Mouse (Mus musculus) brain, embryonic 14.5 days (tissue): ENCODE results near the gene Tmem114.

Source experiments
- CTCF ChIP-seq: fragments of 200-500 bp; IDR thresholded peaks from 2 replicates; pipeline ENCODE4 v1.5.1; 2012; ENCODE audit warnings: inconsistent platforms, mild to moderate bottlenecking, moderate library complexity, borderline replicate concordance; ENCODE audit not compliant: insufficient read depth, insufficient read length; ENCODE audit errors: extremely low read depth
- POLR2A ChIP-seq: fragments of 200-500 bp; IDR thresholded peaks from 2 replicates; pipeline ENCODE4 v1.6.1; 2012; ENCODE audit warnings: mild to moderate bottlenecking, inconsistent platforms, borderline replicate concordance; ENCODE audit not compliant: poor library complexity, insufficient read depth, insufficient read length, severe bottlenecking; ENCODE audit errors: extremely low read depth

GRCm38 (mm10) chr16:8453301-8453700, 28.4 kb upstream of the Tmem114 start:
- TF ChIP-seq POLR2A = no peak
- no peak for TF ChIP-seq CTCF
